Mouse (Mus musculus): ENCODE data around the gene Dhrs7b.
"Not testable (repeated sequence)": the region's sequence is repeated elsewhere in the genome, so short reads cannot be mapped to it uniquely, and the experiment has no call there.

The Dhrs7b gene

DNA sequence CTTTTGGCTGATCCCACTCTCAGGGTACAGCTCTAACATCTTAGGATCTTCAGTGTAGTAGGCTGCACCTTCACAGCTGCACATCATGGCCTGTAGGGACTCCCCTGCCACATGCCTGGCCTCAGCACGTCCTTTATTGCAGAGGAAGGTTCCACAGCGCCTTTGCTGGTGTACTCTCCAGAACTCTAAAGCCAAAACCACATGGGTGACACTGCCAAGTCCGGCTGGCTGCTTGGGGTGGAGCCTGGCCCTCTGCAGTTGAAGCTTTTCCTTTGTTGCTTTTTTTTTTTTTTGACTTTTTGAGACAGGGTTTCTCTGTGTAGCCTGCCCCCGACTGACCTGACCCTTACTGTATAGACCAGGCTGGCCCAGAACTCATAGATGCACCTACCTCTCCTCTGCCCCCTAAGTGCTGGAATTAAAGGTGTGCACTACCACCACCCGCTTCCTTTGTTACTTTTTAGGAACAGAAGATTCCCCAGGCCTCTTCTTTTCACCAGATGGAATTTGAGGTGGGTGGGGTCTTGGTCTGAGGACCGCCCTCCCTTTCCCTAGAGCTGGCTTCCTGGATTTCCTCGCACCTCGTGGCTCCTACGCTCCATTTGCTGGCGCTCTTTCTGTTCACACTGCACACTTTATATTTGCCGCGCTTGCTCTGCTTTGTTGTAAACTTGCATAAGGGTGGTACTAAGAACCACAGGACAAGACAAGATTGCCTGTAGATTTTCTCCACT is 11.2 kb downstream of the Dhrs7b start:
- no peak for DNase-seq (ENCODE audit: low read depth, low spot score)

DNA sequence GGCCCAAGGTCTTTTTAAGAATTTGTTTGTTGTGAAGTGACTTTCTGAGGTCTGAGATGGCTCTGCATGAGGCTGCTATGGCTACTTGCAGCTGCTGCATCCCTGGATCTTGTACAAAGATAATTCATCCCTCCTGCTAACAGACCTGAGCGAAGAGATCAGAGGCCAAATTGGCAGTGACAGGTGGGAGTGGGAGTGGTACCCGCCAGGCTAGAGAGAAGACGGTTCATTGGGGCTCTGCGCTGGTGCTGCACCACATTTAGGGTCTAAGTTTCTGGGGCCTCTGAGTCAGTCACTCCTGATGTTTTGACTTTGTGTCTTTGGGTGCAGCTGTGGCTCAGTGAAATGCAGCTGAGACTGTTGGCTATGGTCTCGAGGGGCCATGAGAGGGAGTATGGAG is 13.0 kb downstream of the Dhrs7b start:
- DNase-seq (ENCODE audit: low read depth, low spot score): no peak

DNA sequence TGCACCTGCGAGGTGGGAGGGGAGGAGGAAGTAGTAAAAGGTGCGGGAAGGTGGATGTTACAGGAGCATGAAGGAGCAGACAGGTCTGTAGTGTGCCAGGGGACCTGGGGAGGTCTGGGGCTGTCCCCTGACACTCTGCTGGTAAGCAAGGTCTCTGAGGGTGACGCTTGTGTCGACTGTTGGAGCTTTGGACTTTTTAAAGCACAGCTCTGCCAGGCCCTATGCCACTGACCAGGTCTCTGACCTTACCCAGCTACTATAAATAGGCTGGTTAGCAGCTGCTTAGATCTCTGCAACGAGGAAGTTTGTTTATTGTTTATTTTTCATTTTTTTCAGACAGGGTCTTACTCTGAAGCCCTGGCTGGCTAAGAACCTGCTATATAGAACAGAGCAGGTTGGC is 15.0 kb downstream of the Dhrs7b start:
- no peak for DNase-seq (ENCODE audit: low read depth, low spot score)

DNA sequence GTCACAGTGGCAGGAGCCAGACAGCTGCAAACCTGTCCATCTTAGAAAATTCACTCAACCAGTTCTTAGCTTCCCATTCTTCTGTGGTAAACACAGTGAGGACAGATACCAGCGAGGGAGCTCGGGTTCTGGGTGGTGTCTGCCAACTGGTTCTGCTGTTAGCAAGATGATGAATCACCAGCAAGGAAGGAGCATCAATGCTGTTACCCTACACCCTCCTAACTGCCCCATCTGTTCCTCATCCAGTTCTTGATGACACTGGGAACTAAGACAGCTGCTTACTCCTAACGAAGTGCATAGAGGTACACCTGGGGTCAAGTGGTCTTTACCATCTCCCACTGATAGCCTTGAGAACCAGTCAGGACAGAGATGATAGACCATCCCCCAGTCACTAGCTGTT is 26.2 kb downstream of the Dhrs7b start:
- no peak for DNase-seq (ENCODE audit: low read depth, low spot score)

DNA sequence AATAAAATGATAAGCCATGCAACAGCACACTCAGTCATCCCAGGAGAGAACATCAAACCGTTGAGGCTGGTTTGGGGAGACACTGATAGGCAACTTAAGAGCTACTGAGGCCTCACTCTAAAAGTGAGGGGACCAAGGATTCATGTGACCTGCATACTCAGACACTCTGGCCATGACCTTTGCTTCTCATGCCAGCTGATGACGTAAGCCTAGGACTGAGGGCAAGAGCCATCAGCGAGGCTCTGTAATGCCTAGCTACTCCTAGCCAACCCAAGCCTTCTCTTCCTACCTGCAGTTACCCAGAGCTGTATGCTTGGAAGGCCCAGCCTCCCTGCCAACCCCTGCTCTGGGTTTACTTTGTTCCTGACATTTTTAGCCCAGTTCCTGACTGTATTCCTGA is 31.6 kb downstream of the Dhrs7b start:
- DNase-seq (ENCODE audit: low read depth, low spot score): no peak

DNA sequence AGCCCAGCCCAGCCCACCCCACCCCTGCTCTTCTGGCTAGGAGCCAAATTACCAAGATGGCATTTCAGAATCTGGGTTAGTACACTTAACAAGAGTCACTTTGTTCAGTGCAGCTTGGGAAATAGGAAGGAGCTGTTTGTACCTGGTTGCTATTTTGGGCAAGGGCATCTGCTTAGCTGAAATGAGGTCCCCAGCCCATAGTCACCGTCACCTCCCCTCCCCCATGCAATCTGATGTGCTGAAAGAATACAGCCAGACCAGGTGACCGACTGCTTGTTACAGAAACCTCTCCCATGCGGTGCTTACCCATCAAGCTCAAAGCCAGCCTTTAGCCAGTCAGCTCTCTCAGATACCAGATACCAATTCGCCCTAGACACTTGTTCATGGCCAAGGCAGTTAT is 32.8 kb downstream of the Dhrs7b start:
- DNase-seq (ENCODE audit: low read depth, low spot score): no peak

DNA sequence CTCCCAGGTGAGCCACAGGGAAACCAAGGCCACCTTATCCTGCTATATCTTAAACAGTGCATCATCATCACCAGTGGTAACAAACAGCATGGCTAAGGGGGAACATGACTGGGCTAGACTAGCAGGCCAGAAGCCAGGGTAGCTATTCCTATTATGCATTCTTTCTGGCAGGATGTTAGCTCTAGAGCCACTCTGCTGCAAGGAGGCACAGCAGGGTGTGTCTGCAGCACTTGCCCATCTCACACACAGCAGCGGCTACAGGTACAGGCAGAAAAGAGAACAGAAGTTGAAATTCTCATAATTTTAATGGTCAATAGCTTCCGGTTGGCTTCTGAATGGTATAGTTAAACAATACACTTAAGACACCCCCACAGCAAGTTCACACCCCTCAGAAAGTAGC is 33.7 kb downstream of the Dhrs7b start:
- DNase-seq (ENCODE audit: low read depth, low spot score): no peak

DNA sequence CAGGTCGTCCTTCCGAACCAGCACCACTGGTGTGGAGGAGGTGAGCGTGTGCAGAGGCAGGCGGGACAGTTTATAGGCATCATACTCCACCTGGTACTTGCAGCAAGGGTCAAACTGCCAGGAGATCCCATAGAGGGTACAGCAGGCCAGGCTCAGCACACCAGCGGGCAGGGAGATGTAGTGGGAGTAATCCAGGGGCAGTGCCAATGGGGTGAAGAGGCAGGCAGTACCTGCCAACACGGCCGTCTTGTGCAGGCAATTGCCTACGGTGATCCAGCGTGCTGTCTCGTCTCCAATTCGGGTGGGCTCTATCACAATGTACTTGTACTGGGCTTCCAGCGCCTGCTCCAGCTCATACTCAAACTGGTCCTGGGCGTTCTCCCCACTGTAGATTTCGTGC is 34.5 kb downstream of the Dhrs7b start:
- no peak for DNase-seq (ENCODE audit: low read depth, low spot score)

DNA sequence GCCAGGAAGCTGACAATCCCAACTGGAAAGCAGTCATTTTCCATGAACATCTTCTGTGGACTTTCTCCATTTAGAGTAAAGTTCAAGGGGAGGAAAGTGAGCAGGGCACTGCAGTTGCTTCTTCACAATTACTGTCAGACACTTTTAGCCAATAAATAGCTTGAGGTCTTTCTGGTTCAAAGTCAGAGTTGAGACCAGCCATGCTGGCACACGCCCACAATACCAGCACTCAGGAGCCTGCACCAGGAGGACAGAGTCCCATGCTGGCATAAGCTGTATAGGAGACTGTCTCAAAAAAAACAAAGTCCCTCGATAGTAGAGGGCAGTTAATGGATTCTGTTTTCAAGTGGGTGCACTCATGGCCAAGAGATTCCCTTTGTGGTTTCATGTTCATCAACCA is 35.6 kb downstream of the Dhrs7b start:
- no peak for DNase-seq (ENCODE audit: low read depth, low spot score)

DNA sequence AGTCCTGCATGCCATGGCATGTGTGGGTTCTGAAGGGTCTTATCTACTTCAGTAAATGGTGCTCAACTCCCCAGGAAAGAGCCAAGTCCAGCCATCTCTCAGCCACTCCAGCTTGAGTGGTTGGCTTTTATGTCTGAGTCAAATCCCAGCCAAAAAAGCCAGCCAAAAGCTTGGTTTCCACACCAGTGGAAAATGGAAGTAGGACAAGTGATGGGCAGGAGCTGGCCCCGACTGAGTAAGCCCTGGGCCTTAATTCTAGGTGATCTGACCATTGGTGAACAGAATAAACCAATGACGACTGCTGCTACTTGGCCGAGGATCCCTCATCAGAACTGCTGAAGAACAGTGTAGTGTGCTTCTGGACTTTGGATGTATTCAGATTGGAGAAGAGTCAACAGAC is 37.0 kb downstream of the Dhrs7b start:
- DNase-seq (ENCODE audit: low read depth, low spot score): no peak

DNA sequence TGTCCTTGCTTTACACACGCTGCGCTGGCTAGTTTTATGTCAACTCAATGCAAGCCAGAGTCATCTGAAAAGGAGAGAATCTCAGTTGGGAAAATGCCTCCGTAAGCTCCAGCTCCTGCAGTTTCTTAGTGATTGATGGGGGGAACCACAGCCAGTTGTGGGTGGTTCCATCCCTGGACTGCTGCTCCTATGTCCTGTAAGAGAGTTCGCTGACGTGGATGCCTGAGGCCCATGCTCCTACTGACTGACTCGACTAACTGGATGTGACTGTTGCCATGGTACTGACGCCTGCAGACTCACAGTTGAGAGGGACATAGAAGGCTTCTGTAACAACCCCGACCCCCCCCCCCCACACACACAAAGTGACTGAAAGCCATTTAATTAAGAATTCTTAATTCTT is 37.5 kb downstream of the Dhrs7b start:
- DNase-seq (ENCODE audit: low read depth, low spot score): no peak

DNA sequence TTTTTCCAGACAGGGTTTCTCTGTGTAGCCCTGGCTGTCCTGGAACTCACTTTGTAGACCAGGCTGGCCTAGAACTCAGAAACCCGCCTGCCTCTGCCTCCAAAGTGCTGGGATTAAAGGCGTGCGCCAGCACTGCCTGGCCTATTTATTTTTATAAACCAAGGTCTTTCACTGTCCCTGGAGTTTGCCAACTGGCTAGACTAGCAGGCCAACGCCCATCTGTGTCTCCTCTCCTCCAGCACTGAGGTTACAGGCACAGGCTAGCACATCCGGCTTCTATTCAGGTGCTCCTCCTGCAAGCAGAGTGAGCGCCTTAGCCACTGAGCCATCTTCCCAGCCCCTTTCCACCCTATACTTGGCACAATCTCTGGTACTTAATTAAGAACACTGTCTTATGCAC is 39.0 kb downstream of the Dhrs7b start:
- DNase-seq (ENCODE audit: low read depth, low spot score): not testable (repeated sequence)

DNA sequence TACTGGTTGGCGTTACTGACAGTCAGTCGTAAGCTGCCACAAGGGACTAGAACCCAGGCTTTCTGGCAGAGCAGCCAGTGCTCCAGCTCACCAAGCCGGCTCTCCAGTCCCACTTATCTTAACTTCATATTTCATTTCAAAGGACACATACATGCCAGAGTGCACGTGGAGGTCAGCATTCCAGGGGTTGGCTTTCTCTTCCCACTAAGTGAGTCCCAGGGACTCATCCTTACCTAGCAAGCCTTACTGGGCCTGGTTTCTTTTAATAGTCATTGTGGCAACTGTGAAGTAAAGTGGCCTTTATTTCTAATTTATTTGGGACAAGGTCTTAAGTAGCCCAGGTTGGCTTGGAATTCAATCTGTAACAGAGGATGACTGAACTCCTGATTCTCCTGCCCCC is 41.0 kb downstream of the Dhrs7b start:
- DNase-seq (ENCODE audit: low read depth, low spot score): no peak

DNA sequence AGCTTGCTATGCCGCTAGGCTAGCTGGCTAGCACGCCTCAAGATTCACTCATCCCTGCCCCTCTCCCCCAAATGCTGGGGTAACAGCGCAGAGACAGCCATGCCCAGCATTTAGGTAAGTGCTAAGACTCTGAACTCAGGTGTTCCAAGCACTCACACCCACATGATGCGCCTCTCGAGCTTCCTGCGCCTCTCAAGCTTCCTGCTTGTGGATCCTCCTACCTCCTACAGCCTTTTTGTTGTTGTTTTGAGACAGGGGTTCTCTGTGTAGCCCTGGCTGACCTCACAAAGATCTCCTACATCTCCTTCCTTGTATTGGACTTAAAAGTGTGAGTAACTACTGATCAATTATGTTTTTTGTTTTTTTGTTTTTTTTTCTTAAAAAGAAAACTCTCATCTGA is 42.7 kb downstream of the Dhrs7b start:
- DNase-seq (ENCODE audit: low read depth, low spot score): no peak

DNA sequence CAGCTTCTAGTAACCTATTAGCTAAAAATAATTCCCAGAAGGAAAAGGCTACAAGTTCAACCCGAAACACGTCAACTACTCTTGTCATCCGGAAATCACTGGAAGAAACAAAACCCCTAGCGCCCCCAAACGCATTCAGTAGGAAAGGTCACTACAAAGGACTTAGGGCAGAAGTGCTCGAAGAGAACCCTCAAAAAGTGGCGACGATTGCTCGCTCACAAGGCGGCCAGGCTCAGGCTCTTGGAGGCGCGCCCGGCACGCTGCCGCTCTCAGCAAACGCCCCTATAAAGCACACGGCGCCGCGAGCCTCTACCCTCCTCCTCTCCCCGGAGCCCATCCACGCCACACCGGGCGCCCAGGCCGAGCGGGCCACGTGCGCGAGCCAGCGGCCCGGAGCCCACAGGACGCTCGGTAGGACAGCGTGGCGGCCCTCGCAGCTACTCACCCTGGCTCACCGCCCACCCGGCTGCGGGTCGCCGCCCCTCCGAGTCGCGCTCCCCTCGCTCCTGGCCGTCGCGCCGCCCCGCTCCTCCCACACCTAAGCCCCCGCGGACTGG is 47.7 kb downstream of the Dhrs7b start:
- DNase-seq (ENCODE audit: low read depth, low spot score): peak; percentile 46

DNA sequence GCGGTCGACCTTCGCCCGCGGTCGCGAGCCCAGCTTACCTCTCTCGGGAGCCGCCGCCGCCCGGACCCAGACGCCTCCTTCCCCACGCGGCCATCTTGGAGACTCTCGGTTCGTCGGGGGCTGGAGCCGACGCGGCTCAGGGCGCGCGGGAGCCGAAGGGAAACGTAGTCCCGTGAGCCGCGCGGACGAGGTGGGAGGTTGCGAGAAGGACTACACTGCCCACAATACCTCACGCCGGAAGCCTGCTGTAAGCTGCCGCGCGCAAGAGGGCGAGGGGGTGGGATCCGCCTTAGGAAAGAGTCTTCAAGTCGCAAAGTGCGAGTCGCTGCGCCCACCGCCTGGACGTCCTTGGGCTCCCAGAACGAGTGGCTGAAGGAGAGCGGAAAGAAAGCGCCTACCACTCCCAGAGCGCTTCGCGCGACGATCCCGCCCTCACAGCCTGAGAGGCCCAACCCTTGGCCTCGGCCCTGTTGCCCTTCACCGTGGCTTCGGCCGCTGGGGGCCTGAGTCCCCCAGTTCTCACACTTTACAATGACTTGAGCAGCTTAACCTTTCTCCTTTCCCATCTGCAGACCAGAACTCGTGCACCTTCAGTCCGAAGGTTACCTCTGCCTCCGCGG is 48.4 kb downstream of the Dhrs7b start, which contains the start of gene Tmem11:
TSS of gene Tmem11 (minus strand) at position 598 of the 620 bp plus-strand sequence.
- DNase-seq (ENCODE audit: low read depth, low spot score): peak; percentile 98

DNA sequence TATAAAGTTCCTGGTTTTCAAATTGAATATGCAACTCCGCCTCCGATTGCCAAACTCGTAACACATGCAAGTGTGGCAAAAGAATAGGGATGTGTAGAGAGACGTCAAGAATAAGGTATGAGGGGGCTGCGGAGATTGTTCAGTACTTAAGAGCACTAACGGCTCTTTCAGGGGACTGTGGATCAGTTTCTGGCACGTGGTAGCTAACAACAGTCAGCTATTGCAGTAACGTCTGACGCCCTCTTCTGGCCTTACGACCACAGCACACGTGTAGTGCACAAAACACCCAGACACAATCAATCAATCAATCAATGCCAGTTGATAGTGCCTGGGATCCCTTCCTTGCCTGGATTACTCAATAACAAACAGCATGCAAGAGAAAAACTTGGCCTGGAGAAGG is 49.0 kb downstream of the Dhrs7b start:
- peak; percentile 79 for DNase-seq (ENCODE audit: low read depth, low spot score)

DNA sequence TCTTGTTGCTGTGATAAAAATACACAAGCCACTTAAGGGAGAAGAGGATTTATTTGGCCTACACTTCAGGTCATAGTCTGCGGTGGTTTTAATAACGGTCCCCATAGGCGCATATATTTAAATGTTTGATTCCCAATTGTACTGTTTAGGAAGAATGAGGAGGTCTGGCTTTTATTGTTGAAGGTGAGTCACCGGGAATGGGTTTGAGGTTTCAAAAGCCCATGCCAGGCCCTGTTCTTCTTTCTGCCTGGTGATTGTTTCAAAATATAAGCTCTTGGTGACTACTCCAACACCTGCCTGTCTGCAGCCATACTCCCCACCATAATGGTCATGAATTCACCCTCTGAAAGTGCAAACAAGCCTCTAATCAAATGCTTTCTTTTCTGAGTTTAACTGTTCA is 50.1 kb downstream of the Dhrs7b start:
- no peak for DNase-seq (ENCODE audit: low read depth, low spot score)

DNA sequence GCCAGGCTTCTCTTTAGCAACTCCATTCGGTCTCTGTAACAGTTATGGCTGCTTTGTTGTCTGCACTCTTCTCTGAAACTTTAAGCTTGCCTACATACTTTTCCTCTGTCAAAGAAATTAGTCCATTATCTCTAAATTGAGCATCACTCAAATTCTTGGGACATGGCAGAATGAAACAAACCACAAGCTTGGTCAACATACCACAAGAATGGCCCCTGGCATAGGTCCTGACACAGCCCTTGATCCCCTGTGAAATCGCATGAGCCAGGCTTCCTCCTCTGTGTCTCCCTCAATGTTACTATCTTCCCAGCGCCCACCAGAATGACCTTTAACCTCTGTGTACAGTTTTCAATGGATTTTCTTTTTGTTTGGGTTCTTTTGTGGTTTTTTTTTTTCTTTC is 52.0 kb downstream of the Dhrs7b start:
- DNase-seq (ENCODE audit: low read depth, low spot score): no peak

DNA sequence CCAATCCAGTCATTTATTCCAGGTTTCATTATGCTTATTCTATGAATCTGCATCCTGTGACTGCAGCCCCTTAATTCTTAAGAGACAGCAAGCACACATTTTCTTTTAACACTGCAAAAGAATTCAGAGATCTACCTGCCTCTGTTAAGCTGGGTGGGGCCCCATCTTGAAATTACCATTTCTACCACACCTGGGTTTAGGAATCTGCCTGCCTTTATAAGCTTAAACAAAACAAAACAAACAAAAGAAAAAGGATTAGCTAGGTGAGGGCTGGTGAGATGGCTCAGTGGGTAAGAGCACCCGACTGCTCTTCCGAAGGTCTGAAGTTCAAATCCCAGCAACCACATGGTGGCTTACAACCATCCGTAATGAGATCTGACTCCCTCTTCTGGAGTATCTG is 56.6 kb downstream of the Dhrs7b start:
- DNase-seq (ENCODE audit: low read depth, low spot score): not testable (repeated sequence)

DNA sequence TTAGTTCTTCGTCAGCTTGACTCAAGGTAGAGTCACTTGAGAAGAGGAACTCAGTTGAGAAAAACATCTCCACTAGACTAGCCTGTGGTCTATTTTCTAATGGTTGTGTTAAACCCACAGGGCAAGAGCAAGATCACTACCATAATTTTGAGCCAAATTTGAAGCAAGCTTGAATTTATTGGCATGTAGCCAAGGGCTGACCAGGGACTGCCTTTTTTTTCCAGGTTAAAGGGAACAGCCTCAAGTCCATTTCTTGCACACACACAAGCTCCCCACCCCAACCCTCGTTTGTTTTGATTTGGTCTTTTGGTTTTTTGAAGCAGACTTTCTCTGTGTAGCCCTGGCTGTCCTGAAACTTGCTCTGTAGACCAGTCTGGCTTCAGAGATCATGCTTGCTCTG is 59.4 kb downstream of the Dhrs7b start:
- no peak for DNase-seq (ENCODE audit: low read depth, low spot score)

DNA sequence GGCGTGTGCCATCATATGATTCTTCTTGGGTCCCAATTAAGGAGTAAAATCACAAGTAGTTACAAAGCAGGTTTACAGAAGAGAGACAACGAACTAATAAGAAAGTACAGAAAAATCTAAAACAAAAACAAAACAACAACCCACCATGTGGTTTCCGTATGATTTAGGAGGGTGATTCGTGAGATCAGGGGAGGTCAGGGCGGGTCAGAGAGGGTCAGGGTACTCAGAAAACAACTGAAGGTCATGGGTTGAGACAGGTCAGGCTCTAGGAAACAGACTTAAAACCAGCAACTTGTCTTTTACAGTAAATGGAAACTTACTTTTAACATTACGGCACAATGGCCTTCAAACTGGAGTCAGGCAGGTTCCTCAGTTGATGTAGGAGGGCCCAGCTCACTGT is 59.9 kb downstream of the Dhrs7b start:
- no peak for DNase-seq (ENCODE audit: low read depth, low spot score)

DNA sequence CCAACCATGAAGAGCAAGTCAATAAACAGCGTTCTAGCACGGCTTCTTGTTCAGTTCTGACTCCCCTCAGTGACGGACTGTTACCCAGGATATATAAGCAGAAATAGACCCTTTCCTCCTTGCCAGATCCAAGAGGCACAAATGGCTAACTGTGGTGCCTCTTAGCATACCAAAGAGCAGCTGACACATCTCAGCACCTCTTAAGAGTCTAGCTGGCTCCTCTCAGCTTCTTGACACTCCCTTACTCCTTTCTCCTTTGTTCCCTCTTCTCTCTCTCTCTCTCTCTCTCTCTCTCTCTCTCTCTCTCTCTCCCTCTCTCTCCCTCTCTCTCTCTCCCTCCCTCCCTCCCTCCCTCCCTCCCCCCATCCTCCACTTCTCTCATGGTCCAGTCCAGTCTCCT is 60.3 kb downstream of the Dhrs7b start:
- no peak for DNase-seq (ENCODE audit: low read depth, low spot score)
